Mouse (Mus musculus) right cerebral cortex, postnatal 10 days (tissue): ENCODE results near the gene Rhot1.

Experiments
- DNase-seq, 2 experiments: peaks; one replicate each; pipeline ENCODE4 v3.0.0; 2021; ENCODE audit warnings: low spot score in 2 of 2

Gene Rhot1

DNA sequence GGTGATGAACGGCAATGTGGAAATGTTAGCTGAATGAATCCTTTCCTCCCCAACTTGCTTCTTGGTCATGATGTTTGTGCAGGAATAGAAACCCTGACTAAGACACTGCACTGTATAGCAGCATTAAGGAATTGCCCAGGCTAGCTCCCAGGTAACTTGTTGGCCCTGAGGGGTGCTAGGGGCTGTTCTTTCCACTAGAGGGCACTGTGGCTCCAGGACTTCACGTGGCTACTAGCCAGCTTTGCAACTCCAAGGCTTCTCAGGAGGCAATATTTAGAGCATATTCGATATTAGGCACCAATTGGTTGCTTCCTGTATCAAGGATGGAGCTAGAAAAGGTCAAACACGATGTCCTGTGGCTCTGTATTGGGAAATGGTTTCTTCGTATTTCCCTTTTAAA lies 78.3 kb downstream of the Rhot1 start:
- peak; percentile 75 to 79 for DNase-seq

DNA sequence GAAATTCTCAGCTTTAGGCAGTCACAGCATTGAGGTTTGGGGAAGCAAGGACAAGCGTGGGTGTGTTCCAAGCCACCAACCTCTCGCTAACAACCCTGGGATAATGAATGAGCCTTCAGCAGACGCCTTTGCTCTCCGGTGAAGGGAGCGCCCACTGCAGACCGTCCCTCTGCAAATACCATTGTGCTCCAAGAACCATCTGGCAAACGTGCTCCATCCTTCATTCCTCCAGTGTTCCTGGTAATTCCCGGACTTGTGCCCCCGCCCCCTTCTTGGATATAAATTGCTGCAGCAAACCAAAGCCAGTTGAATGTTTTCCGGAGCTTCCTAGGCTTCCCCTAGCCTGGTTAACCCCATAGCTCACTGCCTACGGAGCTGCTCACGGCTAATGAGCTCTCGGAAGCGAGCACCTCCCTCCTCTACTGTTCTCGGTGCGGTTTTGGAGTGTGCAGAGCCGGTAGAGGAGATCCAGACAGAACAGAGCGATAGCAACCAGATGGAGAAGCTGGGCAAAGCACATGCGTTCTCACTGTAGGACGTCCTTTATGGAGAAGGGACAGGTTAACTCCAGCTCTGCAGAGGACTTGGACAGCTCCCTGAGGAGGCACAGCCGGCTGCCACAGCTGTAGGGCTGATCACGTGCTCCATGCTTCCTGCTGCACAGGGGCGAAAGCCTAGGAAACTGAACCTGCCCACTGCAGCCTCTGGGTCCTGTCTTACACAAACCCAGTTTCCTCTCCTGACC lies 81.1 kb downstream of the Rhot1 start:
- peak; percentile 65 to 74 for DNase-seq

DNA sequence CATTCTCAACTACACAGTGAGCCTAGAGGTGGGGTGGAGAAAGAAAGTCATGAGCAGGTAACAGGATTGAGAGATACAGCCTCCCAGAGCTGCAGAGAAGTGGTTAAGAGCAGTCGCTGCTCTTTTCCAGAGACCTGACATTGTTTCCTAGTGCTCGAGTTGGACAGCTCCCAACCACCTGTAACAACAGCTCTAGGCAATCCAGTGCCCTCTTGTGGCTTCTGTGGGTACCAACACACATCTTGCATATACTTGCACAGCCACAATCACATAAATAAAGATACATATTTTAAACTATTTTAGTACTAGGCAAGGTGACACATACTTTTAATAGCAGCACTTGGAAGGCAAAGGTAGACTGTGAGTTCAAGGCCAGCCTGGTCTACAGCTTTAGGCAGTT lies 82.2 kb downstream of the Rhot1 start:
- no peak for DNase-seq

DNA sequence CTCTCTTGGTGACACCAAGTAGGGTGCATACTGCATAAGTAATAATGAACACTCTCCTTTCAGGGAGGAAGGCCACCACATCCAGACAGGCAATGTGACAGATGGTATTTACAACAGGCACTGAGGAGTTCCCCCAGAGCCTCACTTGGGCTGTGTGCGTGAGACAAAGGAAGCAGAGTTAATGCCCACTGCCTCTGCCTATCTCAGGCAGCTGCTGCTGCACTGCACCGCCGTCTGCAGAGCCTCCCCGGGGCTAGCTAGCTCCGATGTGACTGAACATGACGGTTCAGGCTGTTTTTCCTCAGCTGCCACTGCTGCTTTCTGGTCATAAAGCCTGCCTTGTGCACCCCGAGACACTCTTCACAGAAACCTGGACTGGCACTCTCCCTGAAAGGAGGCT lies 83.6 kb downstream of the Rhot1 start:
- DNase-seq: no peak

DNA sequence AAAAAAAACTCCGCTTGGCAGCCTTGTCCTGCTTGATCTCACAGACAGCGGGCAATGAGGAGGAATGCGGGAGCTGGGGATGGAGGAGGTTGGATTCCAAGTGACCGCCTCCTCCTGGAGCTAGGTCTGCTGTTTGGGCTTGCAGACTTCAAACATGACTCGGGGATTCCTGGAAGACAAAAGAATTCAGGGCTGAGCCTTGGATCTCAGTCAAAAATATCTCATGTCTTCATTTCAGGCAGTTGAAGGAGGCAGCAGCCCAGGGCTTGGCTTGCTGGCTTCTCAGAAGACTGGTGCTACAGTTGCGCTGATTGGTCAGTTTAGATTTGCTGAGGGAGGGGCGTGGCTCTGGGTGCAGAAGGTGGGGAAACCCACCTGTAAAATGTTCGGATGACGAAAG lies 86.2 kb downstream of the Rhot1 start:
- DNase-seq: no peak

DNA sequence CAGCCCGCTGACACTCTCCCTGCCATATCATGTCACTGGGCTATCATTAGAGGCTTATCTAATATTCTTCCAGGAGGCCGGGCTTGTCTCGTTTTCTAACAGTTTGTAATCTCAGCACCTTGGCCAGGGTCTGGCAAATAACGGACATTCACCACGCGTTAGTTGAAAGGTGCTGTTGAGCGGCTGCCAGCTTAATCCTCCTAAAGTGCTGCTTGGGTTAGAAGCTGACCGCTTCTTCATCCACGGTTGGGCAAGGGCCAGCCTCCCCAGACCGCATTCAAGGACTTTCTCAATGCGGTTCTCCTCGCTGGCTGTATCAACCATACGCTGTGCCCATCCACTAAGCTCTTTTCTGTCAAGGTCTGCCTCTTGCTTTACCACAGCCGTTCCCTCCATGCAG lies 87.0 kb downstream of the Rhot1 start:
- DNase-seq: no peak

DNA sequence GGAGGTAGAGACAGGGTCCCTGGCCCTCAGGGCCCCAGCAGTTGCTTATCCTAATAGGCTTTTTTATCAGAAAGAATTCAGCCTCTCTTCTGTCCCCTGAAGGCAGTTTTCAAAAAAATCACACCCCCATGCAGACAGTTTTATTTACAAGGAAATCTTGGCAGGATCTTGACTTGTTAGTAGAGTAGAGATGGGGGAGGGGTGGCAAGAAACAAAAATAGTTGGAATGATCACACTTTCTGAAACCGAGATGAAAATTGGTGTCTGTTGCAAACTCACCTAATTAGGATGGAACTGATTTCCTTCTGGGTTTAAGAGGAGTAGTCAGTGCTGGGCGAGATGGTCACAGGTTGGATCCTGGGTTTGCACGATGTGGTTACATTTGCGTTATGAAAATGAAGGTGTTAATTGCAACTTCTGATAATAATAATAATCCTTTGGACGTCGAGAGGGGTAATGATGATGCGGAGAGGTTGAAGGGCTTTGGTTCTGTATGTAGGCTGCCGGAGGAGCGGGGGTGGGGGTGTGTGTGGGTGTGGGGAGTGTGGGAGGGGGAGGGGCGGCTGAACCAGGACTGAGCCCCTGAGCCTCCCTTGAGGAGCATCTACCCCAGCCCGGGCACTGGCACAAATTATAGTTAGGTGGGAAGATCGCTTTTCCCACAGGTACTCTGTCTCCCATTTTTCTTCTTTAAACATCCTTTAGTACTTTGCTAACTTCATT lies 90.9 kb downstream of the Rhot1 start:
- DNase-seq: no peak

DNA sequence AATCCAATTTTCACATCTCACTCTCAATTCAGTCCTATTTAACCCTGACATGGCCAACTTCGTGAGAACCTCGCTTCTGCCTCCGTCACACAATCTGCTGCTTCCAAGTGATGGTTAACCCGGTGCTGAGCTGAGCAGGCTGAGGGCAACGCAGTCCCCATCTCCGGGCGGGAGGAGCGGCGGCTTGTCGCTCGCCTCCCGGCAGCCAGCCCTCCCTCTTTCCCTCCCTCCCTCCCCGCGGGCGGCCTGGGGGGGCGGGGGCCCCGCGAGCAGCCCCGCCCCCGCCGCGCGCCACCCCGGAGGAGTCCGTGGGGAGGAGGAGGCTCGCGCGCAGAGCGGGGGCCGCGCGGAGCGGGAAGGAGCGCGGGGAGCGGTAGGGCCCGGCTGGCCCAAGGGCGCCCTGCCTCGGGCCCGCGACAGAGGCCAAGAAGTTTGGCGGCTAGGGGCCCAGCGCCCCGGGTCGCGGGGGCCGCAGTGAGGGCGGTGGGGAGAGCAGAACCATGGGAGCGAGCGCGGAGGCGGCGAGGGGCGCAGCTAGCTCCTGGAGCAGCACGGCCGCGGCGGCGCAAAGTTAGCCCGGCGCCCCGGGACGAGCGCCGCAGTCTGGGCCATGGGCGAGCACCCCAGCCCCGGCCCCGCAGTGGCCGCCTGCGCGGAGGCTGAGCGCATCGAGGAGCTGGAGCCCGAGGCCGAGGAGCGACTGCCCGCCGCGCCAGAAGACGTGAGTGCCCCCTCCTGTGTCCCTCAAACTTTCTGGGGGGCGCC lies 91.9 kb downstream of the Rhot1 start, which contains the start of gene Rhbdl3:
Gene Rhbdl3, plus strand, starts transcription at position 362 of the 765 bp plus-strand sequence.
- peak; percentile 78 to 79 for DNase-seq

DNA sequence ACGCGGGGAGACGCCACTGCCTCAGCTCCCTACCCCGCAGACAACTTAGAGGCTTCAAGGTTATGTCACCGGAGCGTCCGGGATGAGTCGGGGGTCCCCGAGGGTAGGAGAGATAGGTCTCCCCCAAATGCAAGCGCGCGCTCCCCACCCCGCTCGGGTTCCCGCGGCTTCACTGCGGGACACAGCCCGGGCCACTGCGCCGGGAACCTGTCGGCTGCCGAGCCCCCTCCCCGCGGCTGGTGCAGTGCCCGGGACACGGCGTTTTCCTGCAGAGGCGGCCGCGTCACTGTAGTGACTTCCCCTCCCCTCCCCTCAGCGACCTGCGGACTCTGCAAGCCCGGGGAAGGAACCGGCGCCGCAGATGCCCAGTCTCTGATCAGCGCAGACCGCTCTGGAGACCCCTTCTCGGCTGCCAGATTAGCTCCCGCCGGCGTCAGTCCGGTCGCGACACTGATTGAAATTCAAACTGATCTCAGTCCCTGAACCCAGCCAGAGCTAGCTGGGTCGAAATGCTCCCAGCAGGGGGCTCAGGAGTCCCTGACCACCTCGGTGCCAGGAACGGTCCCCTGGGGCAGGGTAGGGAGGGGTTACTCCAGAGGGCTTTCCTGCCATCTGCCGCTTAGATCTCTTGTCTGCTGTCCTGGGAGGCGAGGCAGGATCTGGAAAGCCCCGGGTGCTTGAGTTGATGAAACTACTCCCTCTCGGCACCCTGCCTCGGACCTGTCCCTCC lies 92.7 kb downstream of the Rhot1 start:
- DNase-seq: peak; percentile 61 to 62

DNA sequence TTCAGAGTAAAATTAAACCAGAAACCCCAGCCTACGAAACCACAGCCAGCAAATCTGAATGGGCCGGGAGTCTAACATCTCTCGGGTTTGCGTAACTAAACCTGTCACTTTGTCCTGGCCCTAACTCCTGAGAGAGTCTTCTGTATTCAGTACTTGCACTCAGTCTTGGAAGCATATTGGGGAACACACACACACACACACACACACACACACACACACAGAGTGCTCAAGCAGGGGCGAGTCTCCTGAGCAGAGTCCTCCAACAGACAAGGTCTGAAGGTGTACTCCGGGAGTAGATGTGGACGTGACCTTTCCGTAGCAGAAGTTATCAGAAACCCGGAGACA lies 93.2 kb downstream of the Rhot1 start:
- no peak for DNase-seq

DNA sequence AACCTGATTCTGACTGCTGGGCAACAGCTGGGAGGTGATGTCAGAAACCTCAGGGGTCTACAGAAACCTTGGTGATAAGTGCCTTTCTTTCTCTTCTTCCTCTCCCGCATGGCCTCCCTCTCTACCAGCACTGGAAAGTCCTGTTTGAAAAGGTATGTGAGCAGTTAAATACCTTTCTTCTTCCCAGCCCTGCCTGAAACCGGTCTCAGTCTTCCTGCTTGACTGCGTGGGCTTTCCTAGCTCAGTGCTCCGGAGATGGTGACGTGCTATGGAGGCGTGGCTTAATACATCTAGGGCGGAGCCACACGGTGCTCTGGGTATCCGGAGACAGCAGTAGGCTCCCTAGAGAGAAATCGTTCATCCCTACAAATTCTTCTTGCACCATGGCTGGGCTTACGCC lies 93.7 kb downstream of the Rhot1 start:
- DNase-seq: peak; percentile 88 to 91

DNA sequence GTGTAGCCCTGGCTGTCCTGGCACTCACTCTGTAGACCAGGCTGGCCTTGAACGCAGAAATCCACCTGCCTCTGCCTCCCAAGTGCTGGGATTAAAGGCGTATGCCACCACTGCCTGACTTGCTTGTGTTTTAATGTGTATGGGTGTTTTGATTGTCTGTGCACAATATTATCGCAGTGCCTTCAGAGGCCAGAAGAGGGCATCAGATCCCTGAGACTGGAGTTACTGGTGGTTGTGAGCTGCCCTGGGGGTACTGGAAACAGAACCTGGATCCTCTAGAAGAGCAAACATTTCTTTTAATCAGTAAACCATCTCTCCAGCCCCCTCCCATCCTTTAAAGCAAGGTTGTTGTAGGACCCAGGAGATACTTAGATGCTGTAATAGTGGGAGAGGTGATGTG lies 94.9 kb downstream of the Rhot1 start:
- no peak for DNase-seq

DNA sequence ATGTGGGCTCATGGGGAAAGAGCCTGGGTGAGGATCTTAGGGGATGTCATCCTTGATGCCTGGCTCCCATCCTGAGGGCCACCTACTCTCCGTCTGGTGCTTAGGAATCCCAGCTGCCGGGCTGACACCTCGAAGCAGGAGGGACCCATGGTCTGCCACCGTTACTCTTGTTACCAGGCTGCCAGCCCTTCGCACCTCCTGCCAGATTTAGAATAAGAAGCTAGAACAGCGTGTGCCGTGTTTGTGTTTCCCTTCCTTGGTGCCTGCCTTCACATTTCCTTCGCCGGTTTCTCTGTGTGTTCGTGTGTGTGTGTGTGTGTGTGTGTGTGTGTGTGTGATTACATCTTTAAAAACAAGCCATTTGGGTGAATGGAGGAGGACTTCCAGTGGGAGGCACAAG lies 96.0 kb downstream of the Rhot1 start:
- peak; percentile 51 to 79 for DNase-seq

DNA sequence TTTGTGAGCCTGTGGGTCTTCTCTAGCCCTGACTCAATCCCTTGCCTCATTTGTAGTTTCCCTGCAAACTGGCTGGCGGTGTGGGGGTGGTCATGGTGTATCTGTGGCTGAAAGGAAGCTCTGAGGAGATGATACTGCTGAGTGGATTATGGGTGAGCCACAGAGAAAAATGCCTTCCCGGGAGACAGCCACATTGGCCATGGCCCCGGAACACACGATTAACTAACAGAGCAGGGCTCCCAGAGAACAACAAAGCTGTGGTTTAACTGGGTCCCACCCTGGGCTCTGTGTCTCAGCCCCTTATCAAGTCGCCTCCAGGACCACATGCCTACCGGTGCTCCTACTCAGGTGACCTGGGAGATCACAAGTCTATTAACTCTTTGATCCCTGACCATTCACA lies 99.7 kb downstream of the Rhot1 start:
- DNase-seq: no peak

DNA sequence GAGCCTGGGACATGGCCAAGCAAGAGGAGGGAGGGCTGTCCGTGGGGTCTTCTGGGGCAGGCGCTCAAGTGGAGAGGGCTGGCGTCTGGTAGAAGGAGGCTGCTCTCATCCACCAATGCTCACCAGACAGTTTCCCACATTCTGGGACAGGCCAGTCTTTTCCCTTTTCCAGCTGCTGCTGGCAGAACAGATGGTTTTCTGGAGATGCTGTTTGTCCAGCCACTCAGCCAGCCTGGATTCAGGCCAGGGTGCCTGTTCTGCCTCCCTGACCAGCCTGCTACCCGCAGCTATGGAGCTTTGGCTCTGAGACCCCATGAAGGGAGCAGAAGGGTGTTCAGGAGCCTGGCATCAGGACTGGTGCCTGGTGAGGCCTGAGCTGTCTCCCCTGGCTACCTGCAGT lies 102.5 kb downstream of the Rhot1 start:
- no peak for DNase-seq

DNA sequence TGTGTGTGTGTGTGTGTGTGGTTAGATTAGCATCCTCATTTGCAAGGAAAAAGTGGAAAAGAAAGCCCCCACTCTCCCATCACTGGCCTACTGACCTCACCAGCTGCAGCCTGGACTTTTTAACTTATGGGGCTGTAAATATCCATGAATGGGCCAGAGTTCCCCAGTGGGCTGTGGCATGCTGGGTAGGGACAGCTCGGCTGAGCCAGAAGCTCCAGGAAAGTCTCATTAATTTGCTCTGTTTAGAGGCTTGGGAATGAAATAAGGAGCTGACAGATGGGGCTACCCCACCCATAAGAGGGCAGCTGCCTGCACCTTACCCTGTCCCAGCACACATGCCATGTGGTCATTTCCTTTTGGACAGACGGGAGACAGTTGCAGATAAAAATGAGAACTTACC lies 103.2 kb downstream of the Rhot1 start:
- DNase-seq: no peak

DNA sequence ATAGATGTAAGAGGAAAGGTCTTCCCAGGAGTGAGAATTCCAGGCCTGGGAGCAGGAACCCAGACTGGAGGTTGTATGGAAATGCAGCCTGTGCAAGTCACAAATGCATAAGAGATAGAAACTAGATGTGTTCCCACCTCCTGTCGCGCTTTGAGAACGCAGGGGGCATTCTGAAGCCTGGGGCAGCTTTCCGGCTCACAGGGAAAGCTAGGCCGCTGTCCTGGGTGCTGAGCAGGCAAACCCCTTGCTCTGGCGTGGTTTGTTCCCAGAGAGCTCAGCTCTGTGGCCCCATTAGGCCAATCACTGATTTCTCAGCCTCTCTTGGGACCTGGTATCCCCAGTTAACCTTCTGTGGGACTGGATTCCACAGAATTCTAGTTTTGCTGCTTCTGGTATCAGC lies 103.7 kb downstream of the Rhot1 start:
- no peak for DNase-seq

DNA sequence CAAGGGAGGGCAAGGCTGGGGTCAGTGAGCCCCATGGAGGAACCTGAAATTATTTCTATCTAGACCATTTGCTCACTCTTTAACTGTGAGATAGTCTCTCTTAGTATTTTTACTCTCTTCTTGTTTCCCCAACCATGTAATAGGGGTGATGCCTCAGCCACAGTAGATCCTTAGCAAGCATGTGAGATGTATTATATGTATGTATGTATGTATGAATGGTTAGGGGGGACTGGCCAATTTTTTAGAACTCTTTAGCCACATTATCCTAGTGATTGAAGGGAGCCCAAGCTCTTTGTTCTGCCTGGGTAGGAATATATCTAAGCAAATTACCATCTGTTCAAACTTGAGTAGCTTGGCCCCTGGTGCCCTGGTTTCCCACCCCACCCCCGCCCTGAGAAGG lies 104.6 kb downstream of the Rhot1 start:
- DNase-seq: no peak

DNA sequence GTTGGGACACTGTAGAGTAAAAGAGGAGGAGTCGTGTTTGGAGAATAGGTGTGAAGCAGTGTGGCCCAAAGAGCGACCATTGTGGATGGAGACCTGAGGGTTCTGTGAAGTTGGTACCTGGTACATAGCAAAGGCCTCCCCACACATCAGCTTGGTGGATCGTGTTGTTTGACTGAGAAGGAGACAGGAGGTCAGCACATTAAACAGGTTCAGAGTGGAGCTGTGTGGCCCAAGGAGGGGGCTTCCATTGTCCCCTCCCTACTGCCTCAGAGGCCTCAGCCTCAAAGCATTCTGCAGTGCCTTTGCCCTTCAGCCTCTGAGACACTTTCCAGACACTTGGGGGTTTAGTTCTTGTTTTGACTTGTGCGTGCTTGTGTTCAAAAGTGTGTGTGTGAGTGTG lies 105.1 kb downstream of the Rhot1 start:
- DNase-seq: no peak

DNA sequence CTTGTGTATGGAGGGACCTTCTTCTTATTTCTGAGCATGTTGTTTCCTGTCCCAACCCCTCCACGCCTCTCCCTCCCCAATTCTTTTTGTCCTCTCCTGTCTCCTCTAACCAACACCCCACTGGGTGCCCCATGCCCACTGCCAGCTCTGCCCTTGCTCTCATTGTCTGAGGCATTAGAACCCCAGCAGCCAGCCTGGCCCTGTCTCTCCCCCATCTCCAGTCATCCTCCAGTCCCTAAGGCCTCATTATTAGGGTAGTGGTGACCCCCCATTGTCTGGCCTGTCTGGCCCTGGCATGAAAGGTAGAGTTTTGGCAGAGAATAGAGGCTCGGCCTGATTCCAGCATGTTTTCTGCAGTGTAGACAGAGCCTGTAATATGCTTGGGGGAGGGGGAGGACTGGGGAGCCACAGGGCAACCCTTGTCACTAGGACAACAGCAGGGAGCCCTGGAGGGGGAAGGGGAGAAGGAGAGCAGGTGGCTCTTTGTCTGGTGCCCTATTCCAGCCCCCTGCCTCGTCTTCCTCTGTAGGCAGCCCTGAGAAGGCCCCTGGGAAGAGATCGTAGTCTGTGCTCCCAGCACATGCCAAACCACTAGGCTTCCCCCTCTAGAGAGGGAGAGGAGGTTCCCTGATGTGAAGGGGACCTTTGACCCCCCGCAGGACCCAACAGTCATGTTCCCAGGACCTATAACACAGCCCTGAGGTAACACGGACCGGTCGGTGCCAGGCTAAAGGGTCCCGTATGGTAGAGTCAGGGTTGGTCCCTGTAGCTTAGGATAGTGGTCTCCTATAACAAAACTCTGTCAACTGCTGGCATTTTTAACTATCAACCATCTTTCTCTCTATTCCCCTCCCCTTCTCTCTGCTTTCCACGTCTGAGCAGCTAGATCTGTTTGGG lies 107.2 kb downstream of the Rhot1 start:
- DNase-seq: peak in 1 of 2 experiments; percentile 44
